Mouse (Mus musculus) hindbrain, embryonic 12.5 days (tissue): ENCODE data around the gene Pdss2. TPM values are rescaled to one million over a fixed set of nuclear protein-coding genes. Genes with fewer than 3 reads are reported as not detected.
A peak's percentile ranks its signal among the peaks of the same experiment; 100 is the strongest.
"Not testable (repeated sequence)": the region's sequence is repeated elsewhere in the genome, so short reads cannot be mapped to it uniquely, and the experiment has no call there.

ENCODE experiments used
- ATAC-seq: fragments of 200-750 bp; cut with Nextera tagmentation; 2 replicates; pipeline ENCODE4 v1.8.0; 2017; ENCODE audit warnings: moderate TSS enrichment; ENCODE audit not compliant: low FRiP score
- H3K27ac ChIP-seq: fragments of 300-500 bp; sonication (generic); 2 replicates; pipeline ENCODE4 v1.5.1; 2016; ENCODE audit warnings: mild to moderate bottlenecking
- H3K27me3 ChIP-seq: fragments of 300-500 bp; sonication (generic); 2 replicates; pipeline ENCODE4 v1.6.1; 2016; ENCODE audit warnings: mild to moderate bottlenecking
- H3K36me3 ChIP-seq: fragments of 300-500 bp; sonication (generic); 2 replicates; pipeline ENCODE4 v1.6.1; 2016; ENCODE audit warnings: mild to moderate bottlenecking
- H3K4me1 ChIP-seq: fragments of 300-500 bp; sonication (generic); 2 replicates; pipeline ENCODE4 v1.6.1; 2016
- H3K4me2 ChIP-seq: fragments of 300-500 bp; sonication (generic); replicated peaks from 2 replicates; pipeline ENCODE4 v1.6.1; 2016; ENCODE audit warnings: mild to moderate bottlenecking
- H3K4me3 ChIP-seq: fragments of 300-500 bp; sonication (generic); 2 replicates; pipeline ENCODE4 v1.5.1; 2016; ENCODE audit warnings: mild to moderate bottlenecking
- H3K9ac ChIP-seq: fragments of 300-500 bp; sonication (generic); 2 replicates; pipeline ENCODE4 v1.6.1; 2016; ENCODE audit warnings: mild to moderate bottlenecking, moderate library complexity
- H3K9me3 ChIP-seq: fragments of 300-500 bp; sonication (generic); replicated peaks from 2 replicates; pipeline ENCODE4 v1.6.1; 2016; ENCODE audit warnings: mild to moderate bottlenecking
- WGBS: fragments of 180-500 bp; shearing (Covaris S2); methylation state at CpG from one replicate; pipeline ENCODE4 v1.1.7; 2016; 5-methylcytosine and 5-hydroxymethylcytosine counted together
- polyA plus RNA-seq: library from polyadenylated mRNA; unstranded; fragments of >200 nt; fragmentation: Nextera tagmentation; extraction: Ambion mirVana; gene quantifications from 2 replicates; pipeline ENCODE4 v1.2.1, GENCODE M21; 2016

Gene Pdss2
- polyA plus RNA-seq, 1 experiment from 2014 or later: 14.9 TPM

DNA sequence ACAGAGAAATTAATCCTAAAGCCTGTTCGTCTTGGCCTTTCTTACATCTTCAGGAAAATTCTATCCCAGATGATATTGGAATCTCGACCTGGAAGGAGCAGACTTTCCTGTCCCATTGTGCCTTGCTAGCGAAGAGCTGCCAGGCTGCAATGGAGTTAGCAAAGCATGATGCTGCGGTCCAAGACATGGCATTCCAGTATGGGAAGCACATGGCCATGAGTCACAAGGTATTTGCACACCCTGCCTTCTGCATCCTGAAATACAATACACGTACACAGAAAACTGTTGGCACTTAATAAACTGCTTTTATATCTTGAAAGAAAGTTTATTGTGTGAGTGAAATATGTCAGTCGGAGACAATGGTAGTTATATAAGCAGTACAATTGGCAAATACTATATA lies 172.5 kb downstream of the Pdss2 start:
- no peak overlapping the region for H3K27ac ChIP-seq
- H3K9ac ChIP-seq: no peak overlapping the region
- no peaks in the 10 kb centered on the region for H3K27me3 ChIP-seq
- H3K36me3 ChIP-seq: 0 out of 2 replicates have a peak, but pooled peaks cover 10% of the 10 kb centered on the region
- no peak overlapping the region for H3K4me2 ChIP-seq
- H3K9me3 ChIP-seq: no peaks in the 10 kb centered on the region
- H3K4me3 ChIP-seq: no peak overlapping the region
- no peak for ATAC-seq
- H3K4me1 ChIP-seq: no peaks in the 10 kb centered on the region
- 93% methylated on average over 6 of the region's 6 CpGs for WGBS

DNA sequence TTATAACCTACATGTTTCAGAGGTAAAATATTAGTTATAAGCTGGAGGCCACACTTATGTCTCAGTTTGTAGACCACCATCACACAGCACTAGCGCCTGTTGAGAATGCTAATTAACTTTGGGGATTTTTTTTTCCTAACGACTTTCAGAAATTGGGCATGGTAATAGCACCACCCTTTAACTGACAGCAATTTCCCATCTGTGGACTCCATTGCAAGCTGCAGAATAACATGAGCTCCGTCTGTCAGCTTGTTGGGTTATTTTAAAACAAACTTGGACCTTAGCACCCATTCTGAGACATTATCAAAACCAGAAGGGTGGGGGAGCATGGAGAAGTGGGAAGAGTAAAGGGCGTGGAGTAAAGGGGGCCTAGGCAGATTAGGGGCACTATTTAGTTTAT lies 174.5 kb downstream of the Pdss2 start:
- no peaks in the 10 kb centered on the region for H3K27me3 ChIP-seq
- no peaks in the 10 kb centered on the region for H3K4me1 ChIP-seq
- ATAC-seq: no peak
- no peak overlapping the region for H3K9ac ChIP-seq
- no peaks in the 10 kb centered on the region for H3K9me3 ChIP-seq
- no peak overlapping the region for H3K4me3 ChIP-seq
- 87% methylated on average over 4 of the region's 4 CpGs for WGBS
- 0 out of 2 replicates have a peak, but pooled peaks cover 10% of the 10 kb centered on the region for H3K36me3 ChIP-seq
- H3K4me2 ChIP-seq: no peak overlapping the region
- no peak overlapping the region for H3K27ac ChIP-seq

DNA sequence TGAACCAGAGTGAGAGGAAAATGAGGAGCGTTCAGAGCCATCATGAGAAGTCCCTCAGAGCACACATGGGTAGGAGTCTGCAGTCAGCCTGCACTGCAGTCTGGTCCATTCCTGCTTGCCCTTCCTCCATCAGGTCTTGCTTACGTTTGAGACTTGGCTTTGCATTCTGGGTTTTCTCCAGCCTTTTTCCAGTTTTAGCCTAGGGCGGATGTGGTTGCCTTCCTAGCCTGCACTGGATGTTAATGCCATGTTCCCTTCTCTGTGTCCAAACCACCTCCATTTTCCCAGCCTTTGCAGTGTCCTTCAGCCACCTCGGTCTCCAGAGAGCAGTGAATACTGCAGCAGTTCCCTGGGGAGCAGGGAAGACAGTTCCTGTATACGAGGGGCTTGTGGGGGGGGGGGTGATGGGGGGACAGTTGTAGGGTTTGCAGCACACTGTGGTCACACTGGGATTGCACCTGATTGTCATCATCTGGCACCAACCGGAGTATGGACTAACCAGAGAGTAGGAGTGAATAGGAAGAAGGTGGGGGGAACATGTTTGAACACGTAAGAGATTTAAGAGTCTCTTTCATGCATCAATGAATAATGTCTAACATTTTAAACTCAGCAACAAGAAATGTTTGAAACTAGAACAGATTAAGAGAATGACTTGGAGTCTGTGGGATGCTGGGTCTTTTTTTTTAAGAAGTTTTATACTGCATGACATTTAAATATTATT lies 178.5 kb downstream of the Pdss2 start:
- Histone ChIP-seq H3K27ac (no peak overlapping the region), H3K4me3 (no peak overlapping the region), H3K4me1 (no peaks in the 10 kb centered on the region), H3K36me3 (0 out of 2 replicates have a peak, but pooled peaks cover 10% of the 10 kb centered on the region), H3K9me3 (no peaks in the 10 kb centered on the region), H3K27me3 (no peaks in the 10 kb centered on the region), H3K9ac (no peak overlapping the region), H3K4me2 (no peak overlapping the region)
- 84% methylated on average over 7 of the region's 7 CpGs for WGBS
- no peak for ATAC-seq

DNA sequence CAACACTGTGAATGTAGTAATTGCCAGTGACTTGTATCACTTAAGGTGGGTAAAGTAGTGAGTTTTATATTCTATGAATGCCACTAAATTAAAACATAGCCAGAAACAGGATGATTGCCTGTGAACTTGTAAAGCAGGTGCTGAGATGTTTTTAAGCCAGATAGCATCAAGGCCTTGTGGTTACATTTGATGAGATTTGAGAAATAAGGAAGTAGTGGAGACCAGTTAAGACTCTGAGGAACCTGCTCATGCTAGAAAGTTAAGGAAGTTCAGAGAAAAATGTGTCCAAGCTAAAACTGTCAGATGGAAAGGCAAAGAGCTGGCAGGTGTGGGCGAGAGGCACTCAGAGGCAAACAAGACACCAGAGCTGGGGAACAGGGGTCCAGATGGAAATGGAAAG lies 184.8 kb downstream of the Pdss2 start:
- ATAC-seq: no peak
- Histone ChIP-seq H3K27me3 (no peaks in the 10 kb centered on the region), H3K4me2 (no peak overlapping the region), H3K9me3 (no peaks in the 10 kb centered on the region), H3K9ac (no peak overlapping the region), H3K27ac (no peak overlapping the region), H3K4me3 (no peak overlapping the region), H3K36me3 (0 out of 2 replicates have a peak, but pooled peaks cover 5% of the 10 kb centered on the region), H3K4me1 (no peaks in the 10 kb centered on the region)
- WGBS: 90% methylated on average over 1 of the region's 1 CpGs

DNA sequence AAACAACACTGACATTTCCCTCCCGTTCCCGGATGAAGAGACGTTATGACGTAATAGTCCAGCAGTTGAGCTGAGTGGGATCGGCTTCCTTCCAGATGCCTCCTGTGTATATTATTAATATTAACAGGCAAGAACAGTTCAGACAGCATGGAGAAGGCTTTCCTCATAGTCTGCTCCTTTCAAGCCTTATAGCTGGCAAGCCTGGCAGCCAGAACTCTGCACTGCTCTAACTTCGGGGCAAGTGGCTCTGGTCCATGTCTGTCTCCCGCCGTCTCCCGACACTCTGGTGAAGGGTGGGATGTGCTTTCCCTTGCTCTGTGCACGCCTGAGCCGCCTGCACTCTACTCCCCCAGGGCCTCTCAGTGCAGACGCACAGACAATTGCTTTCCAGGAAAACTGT lies 185.6 kb downstream of the Pdss2 start:
- no peak for ATAC-seq
- Histone ChIP-seq H3K9me3 (no peaks in the 10 kb centered on the region), H3K4me2 (no peak overlapping the region), H3K27ac (no peak overlapping the region), H3K4me3 (no peak overlapping the region), H3K9ac (no peak overlapping the region), H3K4me1 (no peaks in the 10 kb centered on the region), H3K36me3 (0 out of 2 replicates have a peak, but pooled peaks cover 5% of the 10 kb centered on the region), H3K27me3 (no peaks in the 10 kb centered on the region)
- 83% methylated on average over 12 of the region's 12 CpGs for WGBS

DNA sequence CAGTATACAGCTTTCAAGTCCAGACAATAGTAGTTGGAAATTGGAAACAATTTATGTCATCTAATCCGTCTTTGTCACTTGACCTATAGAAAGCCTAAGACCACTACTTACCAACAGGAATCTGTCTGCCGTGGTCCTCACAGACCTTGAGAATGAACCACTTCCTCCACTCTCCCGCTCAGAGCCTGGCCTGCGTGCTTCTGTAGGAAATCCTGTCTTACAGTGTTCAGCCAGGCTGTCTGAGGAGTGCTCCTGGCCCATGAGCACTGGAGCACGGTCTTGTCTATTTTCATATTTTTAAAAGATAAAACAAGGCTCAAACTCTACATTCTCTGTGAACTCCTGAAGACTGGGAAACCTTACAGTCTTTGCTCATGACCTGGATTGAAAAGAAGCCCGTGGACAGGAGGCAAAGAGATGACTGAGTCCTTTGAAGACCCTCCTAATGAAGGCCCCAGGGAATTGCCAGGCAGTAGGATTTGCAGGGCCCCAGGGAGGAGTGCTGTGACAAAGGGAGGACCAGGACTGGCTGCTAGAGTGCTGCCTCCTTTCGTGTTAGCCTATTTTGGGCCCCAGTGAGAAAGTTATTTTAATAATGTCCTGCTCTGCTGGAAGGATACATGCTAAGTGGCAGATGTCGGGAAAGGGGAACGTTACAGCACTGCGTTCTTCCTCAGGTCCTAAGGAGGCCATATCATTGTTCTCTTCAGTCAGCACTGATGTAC lies 188.4 kb downstream of the Pdss2 start:
- H3K4me3 ChIP-seq: no peak overlapping the region
- no peak overlapping the region for H3K9ac ChIP-seq
- no peaks in the 10 kb centered on the region for H3K4me1 ChIP-seq
- 80% methylated on average over 10 of the region's 10 CpGs for WGBS
- H3K27me3 ChIP-seq: no peaks in the 10 kb centered on the region
- no peak for ATAC-seq
- H3K9me3 ChIP-seq: no peaks in the 10 kb centered on the region
- 0 out of 2 replicates have a peak, but pooled peaks cover 5% of the 10 kb centered on the region for H3K36me3 ChIP-seq
- no peak overlapping the region for H3K27ac ChIP-seq
- no peak overlapping the region for H3K4me2 ChIP-seq

DNA sequence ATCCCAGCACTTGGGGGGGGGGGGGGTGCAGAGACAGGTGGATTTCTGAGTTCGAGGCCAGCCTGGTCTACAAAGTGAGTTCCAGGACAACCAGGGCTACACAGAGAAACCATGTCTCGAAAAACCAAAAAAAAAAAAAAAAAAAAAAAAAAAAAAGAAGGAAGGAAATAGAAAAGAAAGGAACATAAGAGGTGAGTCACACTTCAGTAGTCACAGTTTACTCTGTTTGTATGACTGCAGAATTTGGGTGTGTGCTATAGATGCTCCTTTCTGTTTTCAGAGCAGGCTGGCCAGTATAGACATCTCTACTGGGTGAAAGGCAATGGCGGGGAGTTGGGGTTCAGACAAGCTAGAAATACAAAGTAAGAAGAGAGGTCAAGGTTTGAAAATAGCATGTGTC lies 189.9 kb downstream of the Pdss2 start:
- H3K9me3 ChIP-seq, H3K9ac ChIP-seq, H3K4me1 ChIP-seq, H3K27ac ChIP-seq, H3K27me3 ChIP-seq, ATAC-seq, H3K4me2 ChIP-seq, H3K4me3 ChIP-seq: not testable (repeated sequence)
- H3K36me3 ChIP-seq: peaks cover 11% of the 10 kb centered on the region; the same call in 1 of the 2 replicates
- WGBS: 100% methylated on average over 2 of the region's 3 CpGs

DNA sequence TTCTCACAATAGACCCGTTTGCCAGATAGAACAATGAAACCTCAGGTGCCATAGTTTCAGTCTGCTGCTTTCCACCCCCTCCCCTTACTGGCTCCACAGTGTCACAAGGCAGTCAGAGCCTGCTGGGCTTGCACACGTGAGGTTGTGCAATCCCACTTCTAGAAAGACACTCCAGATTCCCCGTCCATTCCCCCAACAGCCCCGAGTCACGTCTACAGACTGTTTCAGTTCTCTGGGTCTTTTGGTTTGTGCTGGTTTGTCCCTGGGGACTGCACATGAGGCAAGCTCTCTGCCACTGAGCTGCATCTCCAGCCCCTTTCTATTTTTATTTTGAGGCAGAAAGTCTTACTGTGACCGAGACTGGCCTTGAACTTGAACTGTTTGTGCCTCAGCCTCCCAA lies 196.1 kb downstream of the Pdss2 start:
- Histone ChIP-seq H3K9ac (no peak overlapping the region), H3K4me1 (peaks cover 14% of the 10 kb centered on the region), H3K36me3 (peaks cover 6% of the 10 kb centered on the region; the same call in 1 of the 2 replicates), H3K4me3 (no peak overlapping the region), H3K9me3 (no peaks in the 10 kb centered on the region), H3K27ac (no peak overlapping the region), H3K27me3 (no peaks in the 10 kb centered on the region), H3K4me2 (no peak overlapping the region)
- 89% methylated on average over 6 of the region's 6 CpGs for WGBS
- ATAC-seq: no peak

DNA sequence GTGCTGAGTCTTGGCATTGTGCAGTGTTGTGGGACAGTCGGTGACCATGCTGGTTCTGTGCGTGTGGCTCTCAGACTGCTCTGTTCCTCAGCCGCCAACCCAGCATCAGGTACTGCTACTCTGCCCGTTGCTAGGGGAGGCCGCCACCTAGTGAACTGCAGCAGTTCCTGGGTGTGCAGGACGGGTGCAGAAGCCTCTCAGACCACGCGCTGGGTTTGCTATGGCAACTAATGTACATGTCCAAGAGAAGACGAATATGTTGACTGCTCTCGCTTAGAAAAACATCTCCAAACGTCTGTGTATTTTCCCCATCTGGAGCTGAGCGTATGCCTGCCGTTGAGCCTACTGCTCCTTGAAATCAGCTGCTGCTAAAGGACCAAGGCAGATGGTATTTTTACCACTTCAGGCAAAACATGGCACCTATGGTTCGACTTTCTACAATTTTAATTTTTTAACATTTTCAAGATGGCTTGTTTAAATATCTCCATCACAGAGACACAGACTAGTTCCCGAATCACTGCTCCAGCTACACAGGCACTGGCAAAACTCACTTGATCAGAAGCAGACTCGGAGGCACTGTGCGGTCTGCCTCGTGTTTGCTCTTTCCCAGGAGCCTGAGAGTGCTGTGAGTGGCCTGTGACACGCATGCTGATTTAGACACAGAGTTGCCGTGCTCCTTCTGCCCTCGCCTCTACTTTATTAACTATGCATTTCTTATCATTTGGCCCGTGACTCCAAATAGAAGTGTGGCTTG lies 199.6 kb downstream of the Pdss2 start:
- peaks cover 17% of the 10 kb centered on the region for H3K4me1 ChIP-seq
- no peak overlapping the region for H3K4me3 ChIP-seq
- ATAC-seq: peak; percentile 74
- H3K27ac ChIP-seq: peak overlapping the region; percentile 58
- no peaks in the 10 kb centered on the region for H3K9me3 ChIP-seq
- no peaks in the 10 kb centered on the region for H3K27me3 ChIP-seq
- no peaks in the 10 kb centered on the region for H3K36me3 ChIP-seq
- WGBS: 53% methylated on average over 22 of the region's 22 CpGs
- no peak overlapping the region for H3K9ac ChIP-seq
- H3K4me2 ChIP-seq: no peak overlapping the region; the same call in 1 of the 2 replicates

DNA sequence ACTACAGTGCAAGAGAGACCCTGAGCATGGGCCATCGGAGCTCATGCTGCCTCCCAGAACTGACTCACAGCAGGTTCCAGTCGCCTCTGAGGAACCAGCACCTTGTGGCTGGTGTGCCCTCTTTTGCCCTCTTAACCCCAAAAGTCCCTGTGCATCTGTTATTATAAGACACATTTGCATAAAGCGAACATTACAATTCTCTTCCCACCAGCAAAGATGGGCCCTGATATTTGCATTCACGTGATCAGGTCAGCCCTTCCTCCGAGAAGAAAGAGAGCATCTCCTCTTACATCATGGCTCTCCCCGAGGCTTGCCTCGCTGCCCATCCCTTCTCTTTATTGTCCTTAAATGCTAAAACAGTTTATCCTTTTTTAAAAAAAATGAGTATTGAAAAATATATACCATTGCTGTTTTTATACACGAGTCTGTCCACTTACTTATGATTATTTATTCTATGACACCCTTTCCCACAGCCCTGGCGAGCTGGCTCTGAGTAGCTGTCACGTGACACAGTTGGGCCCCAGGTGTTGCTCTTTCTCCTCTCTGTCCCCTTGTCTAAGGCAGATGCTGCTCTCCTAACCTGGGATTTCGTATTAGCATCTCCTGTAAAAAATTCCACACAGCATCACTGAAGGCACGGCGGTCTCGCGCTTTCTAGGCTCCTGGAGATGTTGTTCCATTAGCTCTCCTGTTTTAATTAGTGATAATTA lies 200.9 kb downstream of the Pdss2 start:
- H3K4me2 ChIP-seq: no peak overlapping the region
- H3K27ac ChIP-seq: peak overlapping the region; percentile 13; the same call in 1 of the 2 replicates
- ATAC-seq: peak; percentile 57; the same call in 1 of the 2 replicates
- no peaks in the 10 kb centered on the region for H3K27me3 ChIP-seq
- H3K4me3 ChIP-seq: no peak overlapping the region
- WGBS: 66% methylated on average over 15 of the region's 15 CpGs
- H3K4me1 ChIP-seq: peaks cover 17% of the 10 kb centered on the region
- H3K9me3 ChIP-seq: no peaks in the 10 kb centered on the region
- no peaks in the 10 kb centered on the region for H3K36me3 ChIP-seq
- no peak overlapping the region for H3K9ac ChIP-seq

DNA sequence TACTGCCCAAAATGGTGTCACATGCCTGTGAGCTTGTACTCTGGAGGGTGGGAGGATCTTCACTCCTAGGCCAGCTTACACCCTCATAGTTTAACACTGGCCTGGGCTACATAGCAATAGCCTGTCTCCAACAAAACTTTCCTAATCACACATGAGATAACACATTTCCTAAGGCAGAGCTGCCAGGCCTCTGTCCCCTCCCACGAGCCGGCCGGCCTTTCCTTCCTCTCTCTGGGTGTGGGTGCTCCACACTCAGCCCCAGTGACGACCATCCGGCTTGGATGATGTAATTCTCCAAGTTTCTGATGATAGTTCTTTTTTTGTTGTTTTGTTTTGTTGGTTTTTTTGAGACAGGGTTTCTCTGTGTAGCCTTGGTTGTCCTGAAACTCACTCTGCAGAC lies 203.3 kb downstream of the Pdss2 start:
- no peaks in the 10 kb centered on the region for H3K9me3 ChIP-seq
- ATAC-seq: no peak
- H3K36me3 ChIP-seq: no peaks in the 10 kb centered on the region
- no peaks in the 10 kb centered on the region for H3K27me3 ChIP-seq
- H3K27ac ChIP-seq: no peak overlapping the region
- WGBS: 93% methylated on average over 5 of the region's 5 CpGs
- H3K4me1 ChIP-seq: peaks cover 17% of the 10 kb centered on the region
- H3K4me3 ChIP-seq: no peak overlapping the region
- H3K4me2 ChIP-seq: no peak overlapping the region
- no peak overlapping the region for H3K9ac ChIP-seq

DNA sequence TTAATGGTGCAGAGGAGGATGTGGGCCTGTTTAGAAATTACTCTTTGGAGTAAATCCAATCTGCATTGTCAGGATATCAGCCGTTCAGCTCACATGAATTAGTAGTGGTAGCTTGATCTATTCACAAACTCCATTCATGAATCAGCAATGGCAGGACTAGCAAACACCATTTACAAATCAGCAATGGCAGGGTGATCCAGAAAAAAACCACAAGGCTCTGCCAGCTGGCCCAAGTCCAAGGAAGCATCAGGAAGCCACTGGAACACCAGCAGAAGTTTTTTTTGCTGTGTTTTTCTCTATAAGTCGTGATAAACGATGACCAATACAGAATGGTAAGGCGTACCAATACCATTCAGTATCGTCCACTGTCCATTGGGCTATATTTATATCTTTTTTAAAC lies 209.3 kb downstream of the Pdss2 start:
- WGBS: 88% methylated on average over 5 of the region's 5 CpGs
- no peak overlapping the region for H3K9ac ChIP-seq
- H3K4me2 ChIP-seq: no peak overlapping the region
- H3K36me3 ChIP-seq: no peaks in the 10 kb centered on the region
- no peaks in the 10 kb centered on the region for H3K4me1 ChIP-seq
- H3K27me3 ChIP-seq: no peaks in the 10 kb centered on the region
- no peak overlapping the region for H3K27ac ChIP-seq
- ATAC-seq: no peak
- H3K9me3 ChIP-seq: 0 out of 2 replicates have a peak, but pooled peaks cover 1% of the 10 kb centered on the region
- no peak overlapping the region for H3K4me3 ChIP-seq
